Mouse (Mus musculus) effector memory CD4-positive, alpha-beta T cell, adult 5 months (primary cell): ENCODE data around the gene Dusp27. TPM values are rescaled to one million over a fixed set of nuclear protein-coding genes. Genes with fewer than 3 reads are reported as not detected.

Source experiments
- polyA plus RNA-seq: library from polyadenylated mRNA; unstranded; fragments of 100-300 nt; shearing (Covaris generic); gene quantifications from one replicate; pipeline ENCODE4 v1.2.1, GENCODE M21; 2017

Dusp27 gene
- not detected for polyA plus RNA-seq

GRCm38 (mm10) chr1:166127719-166128118 lies at the start of gene Dusp27:
Dusp27 (minus strand) TSS chr1:166127922.

GRCm38 (mm10) chr1:166130224-166130860 lies 2.6 kb upstream of the Dusp27 start, which contains the start of gene Gpa33:
Gpa33 (plus strand) TSS chr1:166130238.

Other genes with a start within 250 kb of the Dusp27 start
- gene Pou2f1, start 125.2 kb downstream of the Dusp27 start, polyA plus RNA-seq, result 32.8 TPM
- not detected for gene Gpa33, start 2.3 kb upstream of the Dusp27 start, polyA plus RNA-seq
- gene Mael, start 110.8 kb upstream of the Dusp27 start, polyA plus RNA-seq, result not detected
- gene Ildr2, start 126.2 kb upstream of the Dusp27 start, polyA plus RNA-seq, result not detected